Mouse (Mus musculus) ES-Bruce4 (cell line): Measurements from ENCODE around the gene Pde4d.

Experiments
- CTCF ChIP-seq: IDR thresholded peaks from one replicate; pipeline ENCODE4 v1.8.1; 2011; ENCODE audit warnings: low read depth, low read length
- EP300 ChIP-seq: IDR thresholded peaks from 2 replicates; pipeline ENCODE4 v1.6.1; 2011; ENCODE audit warnings: low read depth, low read length; ENCODE audit not compliant: insufficient read depth

DNA sequence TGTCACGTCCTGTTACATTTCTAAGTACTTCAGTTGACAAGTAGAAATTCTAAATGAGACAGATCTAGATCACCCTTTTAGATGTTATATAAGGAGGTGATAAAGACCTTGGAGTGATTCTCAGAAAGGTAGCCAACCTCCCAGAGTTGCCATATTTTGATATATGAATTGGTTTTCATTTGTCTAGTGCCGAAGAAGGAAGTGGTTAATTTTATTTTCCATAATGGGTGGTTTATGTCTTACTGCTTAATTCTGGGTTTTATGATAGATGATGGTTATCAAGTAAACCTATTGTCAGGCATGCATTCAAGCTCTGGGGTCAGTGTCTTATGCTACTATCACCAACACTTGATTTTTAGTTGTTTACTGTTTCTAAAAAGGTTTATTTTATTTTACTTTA lies 1.4 kb downstream of the Pde4d start:
- TF ChIP-seq EP300, result no peak
- TF ChIP-seq CTCF, result no peak
